Mouse (Mus musculus) kidney, adult 10 weeks (tissue): Measurements from ENCODE around the gene Tln1. TPM values are rescaled to one million over a fixed set of nuclear protein-coding genes. Genes with fewer than 3 reads are reported as not detected.

ENCODE experiments used
- polyA plus RNA-seq: library from polyadenylated mRNA; stranded (reverse); fragments of 350-450 nt; fragmentation: Illumina TruSeq; extraction: RNeasy Lipid Tissue Mini Kit (QIAGEN cat#74804); gene quantifications from one replicate; pipeline ENCODE4 v1.2.3, GENCODE M21; 2014; ENCODE audit warnings: low read depth, low replicate concordance

Tln1 gene
- 110 TPM for polyA plus RNA-seq

DNA sequence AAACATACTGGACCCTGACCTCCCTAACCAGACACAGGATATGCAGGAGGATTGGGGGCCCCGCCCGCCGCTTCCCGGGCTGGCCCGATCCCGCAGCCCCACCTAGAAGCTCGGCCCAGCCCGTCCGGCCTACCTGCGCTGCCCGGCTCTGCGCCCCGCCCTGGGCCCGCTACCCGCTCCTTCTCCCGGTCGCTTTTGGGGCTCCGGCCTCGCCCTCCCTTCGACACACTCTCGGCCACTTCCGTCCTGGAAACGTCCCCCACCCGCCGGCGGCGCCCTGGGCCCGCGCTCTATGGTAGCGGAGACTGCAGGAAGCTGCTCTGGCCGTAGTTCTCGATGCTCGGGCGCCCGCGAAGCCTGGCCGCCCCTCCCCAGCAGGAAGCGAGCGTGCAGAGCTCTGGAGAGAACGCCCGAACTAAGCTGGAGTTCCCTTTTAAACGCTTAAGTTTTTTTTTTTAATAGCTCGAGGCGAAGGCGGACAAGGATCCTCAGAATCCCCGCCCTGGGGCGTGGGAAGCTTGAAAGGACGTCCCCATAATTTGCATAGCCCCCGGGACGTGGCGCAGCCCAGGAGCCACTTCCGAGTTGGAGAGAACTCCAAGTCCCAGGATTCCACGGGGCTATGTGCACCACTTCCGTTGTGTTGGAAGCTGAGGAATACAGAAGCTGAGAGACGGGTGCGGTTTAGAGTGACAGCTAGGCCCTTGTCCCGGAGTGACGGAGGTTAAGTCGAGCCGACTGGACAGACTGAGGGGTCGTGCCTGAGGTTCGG, at the start of gene Tln1, which contains the start of gene Creb3:
Gene Tln1 (minus strand): TSS at position 695 of the 772 bp plus-strand sequence.
Gene Creb3 (plus strand): TSS at position 336 of the 772 bp plus-strand sequence.

DNA sequence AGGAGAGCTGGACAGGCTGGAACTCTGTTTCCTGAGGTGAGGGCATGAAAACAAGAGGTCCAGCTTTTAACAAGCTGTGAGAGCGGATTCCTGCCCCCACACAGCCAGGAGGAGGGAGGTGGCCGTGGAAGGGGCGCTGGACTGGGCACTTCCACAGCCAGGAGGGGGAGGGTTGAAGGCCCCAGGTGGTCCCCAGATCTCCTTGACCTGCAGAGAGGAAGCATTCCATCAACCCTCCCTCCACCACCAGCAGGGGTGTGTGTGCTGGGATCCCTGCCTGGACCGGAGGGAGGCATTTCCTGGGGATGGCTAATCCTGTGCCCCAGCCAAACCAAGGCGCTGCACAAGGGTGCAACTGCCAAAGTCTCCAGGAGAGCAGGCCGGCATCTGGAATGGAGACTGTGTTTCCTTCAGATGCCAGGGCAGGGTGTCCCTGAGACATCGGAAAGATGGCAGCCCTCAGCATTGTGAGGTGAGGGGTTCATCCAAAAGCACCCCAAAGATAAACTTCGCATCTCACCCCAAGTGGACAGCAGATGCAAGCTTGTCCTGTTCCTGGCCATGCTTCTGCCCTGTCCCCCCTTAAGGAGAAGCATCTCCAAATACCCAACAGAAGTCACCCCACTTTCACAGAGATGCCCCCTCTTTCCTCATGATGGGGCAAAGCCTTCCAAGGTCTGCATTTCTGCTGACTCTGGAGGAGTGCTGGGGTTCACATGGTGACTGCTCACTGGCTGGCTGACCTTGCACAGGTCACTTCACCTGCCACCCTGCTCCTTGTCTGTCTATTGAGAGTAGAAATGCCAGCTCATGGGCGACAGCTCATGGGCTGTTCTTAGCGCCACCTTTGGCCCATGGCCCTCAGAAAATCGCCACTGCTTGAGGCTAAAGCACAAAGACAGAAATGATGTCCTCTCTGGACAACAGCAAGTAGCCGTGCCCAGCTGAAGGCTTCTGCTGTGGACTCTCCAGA, 22.2 kb upstream of the Tln1 start, which contains the start of gene Msmp:
Gene Msmp (minus strand): TSS at position 51 of the 973 bp plus-strand sequence.

DNA sequence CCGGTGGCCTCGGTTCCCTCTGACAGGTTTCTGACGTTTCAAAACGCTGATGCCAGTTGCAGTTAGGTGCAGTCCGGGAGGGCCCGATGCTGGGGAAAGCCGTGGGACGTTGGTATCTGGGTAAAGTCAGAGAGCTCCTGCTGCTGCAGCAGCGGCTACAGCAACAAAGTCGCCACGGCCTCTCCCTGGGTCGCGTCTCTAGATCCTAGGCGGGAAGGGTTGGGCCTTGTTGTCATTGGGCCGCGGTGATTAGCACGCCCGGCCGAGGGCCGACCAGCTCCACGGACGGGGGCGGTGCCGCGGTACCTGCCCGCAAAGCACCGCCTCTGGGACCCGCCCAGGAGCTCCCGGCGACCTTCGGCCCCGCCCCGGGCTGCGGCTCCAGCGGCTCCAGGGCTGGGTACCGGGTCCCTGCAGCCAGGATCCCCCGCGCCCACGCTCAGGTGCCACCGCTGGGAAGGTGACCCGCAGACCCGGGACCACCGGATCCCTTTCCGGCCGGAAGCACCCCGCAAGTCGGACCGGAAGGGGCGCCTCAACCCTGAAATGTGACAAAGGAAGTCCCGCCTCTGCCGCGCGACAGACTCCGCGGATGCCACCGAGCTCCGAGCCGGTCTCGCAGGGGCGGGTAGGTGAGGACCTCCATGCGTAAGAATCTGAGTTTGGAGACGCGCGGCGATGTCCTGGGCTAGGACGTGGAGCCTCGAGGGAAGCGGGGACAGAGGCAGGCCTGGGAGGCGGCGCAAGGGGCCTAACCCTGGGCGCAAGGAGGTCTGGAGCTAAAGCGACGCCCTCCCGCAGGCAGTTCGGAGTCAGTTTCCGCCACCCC, 16.1 kb upstream of the Tln1 start, which contains the start of the genes Rgp1 and Gba2:
Gene Rgp1 (plus strand): TSS at position 340 of the 829 bp plus-strand sequence.
Gene Gba2 (minus strand): TSS at position 498 of the 829 bp plus-strand sequence.

DNA sequence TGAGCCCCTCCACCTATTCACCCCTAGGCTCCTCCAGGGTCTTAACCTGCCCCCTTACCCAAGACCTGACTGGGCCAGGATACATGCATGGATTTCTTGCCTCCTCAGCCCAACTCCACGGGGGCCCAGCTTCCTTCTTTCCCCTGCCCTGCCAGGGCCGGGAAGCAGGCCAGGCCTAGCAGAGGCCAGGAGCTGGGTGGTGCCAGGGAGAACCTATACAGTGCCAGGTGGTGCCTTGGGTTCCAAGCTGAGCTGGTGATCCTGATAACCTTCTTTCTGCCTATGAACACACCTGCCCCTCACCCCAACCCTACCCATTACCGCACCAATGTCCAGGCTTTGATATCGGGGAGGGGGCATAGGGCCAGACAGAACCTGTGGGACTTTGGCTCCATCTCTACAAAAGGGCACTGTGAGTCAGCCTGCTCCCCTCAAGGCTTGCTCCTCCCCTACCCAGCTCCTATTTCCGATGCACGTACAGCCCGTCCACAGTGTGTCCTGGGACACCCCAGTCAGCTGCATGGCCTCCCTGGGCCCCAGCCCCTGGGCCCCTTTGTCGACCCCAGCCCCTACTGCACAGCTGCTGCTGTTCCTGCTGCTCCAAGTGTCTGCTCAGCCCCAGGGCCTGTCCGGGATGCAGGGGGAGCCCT, 55.8 kb downstream of the Tln1 start, which contains the start of gene Car9:
Gene Car9 (plus strand): TSS at position 431 of the 650 bp plus-strand sequence.

DNA sequence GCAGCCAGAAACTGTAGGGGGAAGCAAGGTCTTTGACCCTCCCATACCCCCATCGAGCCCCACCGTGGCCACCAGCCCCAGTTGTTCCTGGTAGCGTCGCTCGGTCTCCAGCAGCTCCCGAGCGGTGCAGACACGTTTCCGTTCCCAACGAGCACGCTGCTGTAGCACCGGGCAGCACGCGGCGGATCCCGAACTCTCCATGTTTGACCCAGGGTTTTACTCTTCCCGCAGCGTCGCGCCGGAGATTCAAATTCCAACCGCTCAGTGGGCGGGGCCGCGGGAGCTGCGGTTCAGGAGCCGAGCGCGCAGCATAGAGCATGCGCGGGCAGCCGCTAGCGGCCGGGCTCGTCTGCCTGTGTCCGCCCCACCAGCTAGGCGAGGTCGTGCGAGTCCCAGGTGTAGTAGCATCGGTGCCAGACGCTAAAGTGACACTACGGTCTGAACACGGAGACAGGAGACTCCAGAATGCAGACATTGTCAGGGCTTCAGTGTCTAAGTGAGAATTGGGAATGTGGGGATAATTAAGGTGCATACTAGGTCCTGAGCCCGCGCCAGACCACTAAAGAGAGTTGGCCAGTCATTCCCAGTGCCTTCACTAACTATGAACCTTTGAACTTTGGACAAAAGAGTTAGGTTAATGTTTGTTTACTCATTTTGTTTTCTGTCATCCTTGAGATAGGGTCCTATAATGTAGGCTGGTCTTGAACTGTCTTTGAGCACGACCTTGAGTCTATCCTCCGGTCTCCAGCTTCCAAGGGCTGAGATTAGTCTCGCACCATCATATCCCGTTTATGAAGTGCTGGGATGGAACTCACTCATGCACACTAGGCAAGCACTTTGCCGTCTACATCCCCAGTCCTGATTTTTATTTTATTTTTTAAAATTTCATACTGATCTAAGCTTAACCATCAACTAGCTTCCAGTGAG, 62.8 kb downstream of the Tln1 start, which contains the start of gene Arhgef39:
Gene Arhgef39 (minus strand): TSS at position 289 of the 927 bp plus-strand sequence.

DNA sequence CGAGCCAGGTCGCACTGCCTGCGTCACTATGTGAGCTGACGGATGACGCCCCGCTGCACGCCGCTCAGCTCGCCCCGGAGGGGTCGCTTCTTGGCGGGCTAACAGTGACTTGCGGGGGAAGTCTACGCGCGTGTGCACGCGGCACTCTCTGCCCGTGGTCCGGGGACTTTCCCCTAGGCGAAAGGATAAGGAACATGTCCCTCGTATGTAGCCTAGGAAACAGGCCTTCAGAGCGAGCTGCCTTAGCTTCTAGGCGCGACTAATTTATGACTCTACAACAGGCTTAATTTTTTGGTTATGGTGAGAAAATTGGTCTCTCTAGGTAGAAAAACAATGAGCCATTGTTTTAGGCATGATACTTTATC, 69.7 kb downstream of the Tln1 start, which contains the start of gene Ccdc107:
Gene Ccdc107 (plus strand): TSS at position 80 of the 365 bp plus-strand sequence.

DNA sequence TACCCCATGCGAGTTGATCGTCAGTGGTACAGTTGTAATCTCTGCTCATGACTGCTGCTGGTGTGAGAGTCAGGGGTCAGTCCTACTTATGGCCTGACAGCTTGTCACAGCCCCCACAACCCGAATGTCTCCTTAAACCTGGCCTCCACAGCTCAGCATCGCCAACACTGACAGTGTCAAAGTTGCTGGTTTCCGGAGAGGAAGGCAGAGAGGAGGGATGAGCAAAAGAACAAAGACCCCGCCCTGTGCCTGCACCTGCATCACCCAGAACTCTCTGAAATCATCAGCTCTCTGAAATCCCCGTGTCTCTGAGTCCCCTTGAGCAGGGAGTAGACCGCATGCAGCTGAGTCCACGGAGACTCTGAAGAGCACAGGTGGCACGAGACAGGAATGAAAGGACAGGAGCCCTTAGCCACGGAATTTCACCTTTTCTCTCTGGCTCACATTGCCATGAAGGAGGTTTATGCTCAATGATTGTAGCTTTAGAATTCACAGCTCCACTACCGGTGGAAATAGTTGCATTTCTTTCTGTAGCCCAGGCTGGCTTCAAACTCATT, 78.9 kb downstream of the Tln1 start, which contains the start of gene Sit1:
Gene Sit1 (minus strand): TSS at position 200 of the 557 bp plus-strand sequence.

Other genes starting within 250 kb of the Tln1 start
- gene Rusc2, start 180.7 kb downstream of the Tln1 start, polyA plus RNA-seq, result not detected
- not detected for gene Fam166b, start 133.6 kb downstream of the Tln1 start, polyA plus RNA-seq
- gene Tesk1, start 120.8 kb downstream of the Tln1 start, polyA plus RNA-seq, result 0.32 TPM
- 3.5 TPM for gene Cd72, start 108.1 kb downstream of the Tln1 start, polyA plus RNA-seq
- gene Sit1, start 79.0 kb downstream of the Tln1 start, polyA plus RNA-seq, result not detected
- 16.3 TPM for gene Ccdc107, start 69.8 kb downstream of the Tln1 start, polyA plus RNA-seq
- gene Arhgef39, start 63.0 kb downstream of the Tln1 start, polyA plus RNA-seq, result 4.2 TPM
- 2.0 TPM for gene Car9, start 55.7 kb downstream of the Tln1 start, polyA plus RNA-seq
- gene Tpm2, start 38.9 kb downstream of the Tln1 start, polyA plus RNA-seq, result 7.9 TPM
- 26.8 TPM for gene Creb3, start 359 bp downstream of the Tln1 start, polyA plus RNA-seq
- gene Rgp1, start 16.0 kb upstream of the Tln1 start, polyA plus RNA-seq, result 3.6 TPM
- gene Gba2, start 16.2 kb upstream of the Tln1 start, polyA plus RNA-seq, result 0.93 TPM
- not detected for gene Msmp, start 21.8 kb upstream of the Tln1 start, polyA plus RNA-seq
- gene Npr2, start 69.2 kb upstream of the Tln1 start, polyA plus RNA-seq, result 9.2 TPM
- gene Spag8, start 90.9 kb upstream of the Tln1 start, polyA plus RNA-seq, result not detected
- gene Hint2, start 93.8 kb upstream of the Tln1 start, polyA plus RNA-seq, result 13.5 TPM
- 2.0 TPM for gene Tmem8b, start 106.3 kb upstream of the Tln1 start, polyA plus RNA-seq
- gene Fam221b, start 106.5 kb upstream of the Tln1 start, polyA plus RNA-seq, result not detected
- not detected for gene Olfr70, start 138.1 kb upstream of the Tln1 start, polyA plus RNA-seq
- gene Olfr71, start 147.6 kb upstream of the Tln1 start, polyA plus RNA-seq, result not detected
- gene Hrct1, start 164.5 kb upstream of the Tln1 start, polyA plus RNA-seq, result not detected
- gene Spaar, start 167.3 kb upstream of the Tln1 start, polyA plus RNA-seq, result 1.1 TPM
- not detected for gene Olfr159, start 208.3 kb upstream of the Tln1 start, polyA plus RNA-seq